Mouse (Mus musculus) layer of hippocampus, postnatal 10 days (tissue): ENCODE data around the gene Tmem50a. TPM values are rescaled to one million over a fixed set of nuclear protein-coding genes. Genes with fewer than 3 reads are reported as not detected.

Experiments used
- DNase-seq, 2 experiments: peaks; one replicate each; pipeline ENCODE4 v3.0.0; 2021; ENCODE audit warnings: low spot score in 2 of 2
- long read RNA-seq: library from polyadenylated mRNA; stranded (forward); transcript quantifications from one replicate; pipeline ENCODE4 v2.0.0, GENCODE M21; 2023
- total RNA-seq, 2 experiments: library from RNA; stranded (reverse); gene quantifications; 2 replicates each; pipeline ENCODE4 v1.2.3; 2021

Tmem50a gene
- 100 to 1,000 TPM; 116 to 123 TPM for total RNA-seq
- long read RNA-seq, transcript Tmem50a-201 (7 exons, 1,204 nt): major isoform, 158 of 183 reads
- long read RNA-seq, transcript Tmem50a-202 (7 exons, 719 nt): minor isoform, 10 of 183 reads
- long read RNA-seq, partial matches to known transcripts: 3 of 183 reads
- long read RNA-seq, other reads (novel, unspliced or antisense): 12 of 183 reads

DNA sequence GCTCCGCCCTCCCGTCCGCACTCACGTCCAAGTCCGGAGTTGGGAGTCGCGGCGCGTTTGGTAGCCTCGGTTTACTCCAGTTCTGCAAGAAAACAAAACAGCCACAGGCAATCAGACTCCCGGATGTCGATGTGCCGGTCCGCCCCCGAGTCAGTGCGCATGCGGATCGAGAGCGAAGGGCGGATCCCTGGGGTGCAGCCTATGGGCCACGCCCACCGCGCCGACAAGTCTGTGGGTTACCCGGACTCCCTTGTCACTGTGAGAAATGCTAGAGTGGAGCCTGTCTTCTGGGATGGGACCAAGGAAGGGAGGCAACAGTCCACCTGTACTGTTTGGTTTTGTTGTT lies at the start of gene Tmem50a:
Tmem50a (minus strand) TSS at position 161 of the 346 bp plus-strand sequence.
- peak; percentile 89 to 91 for DNase-seq

DNA sequence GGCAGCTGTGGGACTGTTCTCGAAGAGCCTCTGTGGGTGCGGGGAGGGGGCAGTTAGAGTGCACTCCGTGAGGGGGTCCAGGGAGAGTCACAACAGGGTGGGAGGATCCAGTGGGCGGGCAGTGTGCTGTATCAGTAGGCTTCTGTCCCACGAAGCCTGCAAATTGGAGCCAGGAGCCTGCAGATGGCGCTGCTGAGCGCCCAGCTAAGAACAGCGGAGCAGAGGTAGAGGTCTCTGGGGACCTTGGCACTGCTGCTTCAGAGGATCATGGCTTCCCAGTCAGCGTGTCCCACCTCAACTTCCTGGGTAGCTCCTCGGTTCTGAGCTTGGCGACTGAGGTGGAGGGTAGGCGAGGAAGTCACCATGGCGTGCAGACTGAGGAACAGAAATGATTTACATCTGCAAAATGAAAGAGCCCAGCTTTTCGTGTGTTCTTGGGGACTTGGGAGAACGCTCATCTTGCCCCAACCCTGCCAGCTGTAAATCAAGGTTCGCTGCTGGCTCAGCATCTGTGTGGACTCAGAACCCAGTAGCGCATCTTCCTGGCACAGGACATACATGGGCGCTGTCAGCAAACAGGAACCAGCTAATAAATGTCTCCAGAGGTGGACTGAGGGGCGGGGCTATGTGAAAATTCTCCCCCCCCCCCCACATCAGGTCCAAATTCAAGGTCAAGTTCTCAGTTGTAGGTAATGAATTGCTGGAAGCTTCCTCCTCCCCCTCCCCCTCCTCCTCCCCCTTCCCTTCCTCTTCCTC lies 48.4 kb upstream of the Tmem50a start:
- DNase-seq: peak in 1 of 2 experiments; percentile 35

DNA sequence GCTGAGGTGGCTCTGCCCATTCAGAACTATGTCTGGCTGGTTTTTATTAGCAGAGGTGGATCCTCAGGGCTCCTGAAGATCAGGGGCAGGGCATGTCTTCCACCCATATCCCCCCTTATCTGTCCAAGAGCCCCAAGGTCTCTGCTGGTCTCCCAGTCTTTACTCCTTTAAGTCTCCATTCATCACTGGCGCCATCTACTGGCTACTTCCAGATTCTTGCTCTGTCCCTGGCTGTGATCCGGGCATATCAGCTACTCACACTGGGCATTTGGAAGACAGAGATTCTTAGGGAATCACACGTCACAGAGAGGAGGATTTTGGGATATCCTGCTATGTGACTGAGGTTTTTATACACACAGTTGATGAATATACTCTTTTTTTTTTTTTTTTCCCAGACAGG lies 41.5 kb upstream of the Tmem50a start:
- DNase-seq: peak; percentile 71 to 74

DNA sequence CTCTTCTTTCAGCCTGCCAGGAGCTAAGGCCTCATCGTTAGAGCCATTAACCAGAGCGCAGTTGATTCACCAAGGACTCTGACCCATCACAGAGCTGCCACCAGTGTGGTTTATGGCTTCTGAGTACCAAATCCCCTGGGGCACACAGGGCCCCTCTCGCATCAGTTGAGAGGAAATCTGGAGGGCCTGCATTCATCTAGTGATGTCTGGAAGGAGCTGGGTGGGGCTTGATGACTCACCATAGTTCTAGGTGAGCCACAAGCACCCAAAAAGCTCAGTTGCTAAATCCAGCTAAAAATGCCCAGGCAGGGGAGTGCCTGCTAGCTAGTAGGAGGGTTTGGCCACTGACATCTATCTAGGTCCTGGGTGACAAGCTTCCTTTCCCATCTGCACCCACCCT lies 41.0 kb upstream of the Tmem50a start:
- DNase-seq: no peak

DNA sequence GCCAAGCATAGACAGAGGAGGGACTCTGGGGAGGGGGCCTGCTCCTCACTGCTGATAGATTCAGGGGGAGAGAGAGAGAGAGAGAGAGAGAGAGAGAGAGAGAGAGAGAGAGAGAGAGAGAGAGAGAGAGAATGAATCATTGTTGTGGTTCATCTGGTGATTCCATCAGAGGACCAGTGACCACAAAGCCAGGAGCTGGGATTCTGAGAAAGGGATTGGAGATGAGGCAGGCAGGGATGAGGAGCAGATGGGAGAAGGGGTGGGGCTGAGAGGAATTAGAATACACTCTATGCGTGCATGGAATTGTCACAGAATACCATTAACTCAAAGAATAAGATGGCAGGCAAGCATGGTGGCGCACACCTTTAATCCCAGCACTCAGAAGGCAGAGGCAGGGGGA lies 40.4 kb upstream of the Tmem50a start:
- DNase-seq: no peak

DNA sequence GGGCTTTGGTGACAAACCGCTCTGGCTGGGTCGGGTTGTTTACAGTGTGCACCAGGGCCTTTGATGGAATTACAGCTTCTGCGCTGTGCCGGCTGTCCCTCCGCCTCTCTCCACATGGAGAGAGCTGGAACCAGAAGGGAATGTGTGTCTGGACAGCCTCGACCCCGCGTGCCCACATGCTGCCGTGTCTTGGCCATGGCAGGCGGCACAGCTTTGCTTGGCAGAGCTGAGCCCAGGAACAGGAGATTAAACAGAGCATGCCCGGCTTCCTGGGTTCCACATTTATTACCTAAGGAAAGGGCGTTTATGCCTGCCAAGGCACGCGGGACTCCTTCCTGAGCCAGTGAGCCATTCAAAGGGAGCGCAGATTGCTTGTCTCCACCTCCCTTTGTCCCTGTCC lies 39.6 kb upstream of the Tmem50a start:
- peak in 1 of 2 experiments; percentile 29 for DNase-seq

DNA sequence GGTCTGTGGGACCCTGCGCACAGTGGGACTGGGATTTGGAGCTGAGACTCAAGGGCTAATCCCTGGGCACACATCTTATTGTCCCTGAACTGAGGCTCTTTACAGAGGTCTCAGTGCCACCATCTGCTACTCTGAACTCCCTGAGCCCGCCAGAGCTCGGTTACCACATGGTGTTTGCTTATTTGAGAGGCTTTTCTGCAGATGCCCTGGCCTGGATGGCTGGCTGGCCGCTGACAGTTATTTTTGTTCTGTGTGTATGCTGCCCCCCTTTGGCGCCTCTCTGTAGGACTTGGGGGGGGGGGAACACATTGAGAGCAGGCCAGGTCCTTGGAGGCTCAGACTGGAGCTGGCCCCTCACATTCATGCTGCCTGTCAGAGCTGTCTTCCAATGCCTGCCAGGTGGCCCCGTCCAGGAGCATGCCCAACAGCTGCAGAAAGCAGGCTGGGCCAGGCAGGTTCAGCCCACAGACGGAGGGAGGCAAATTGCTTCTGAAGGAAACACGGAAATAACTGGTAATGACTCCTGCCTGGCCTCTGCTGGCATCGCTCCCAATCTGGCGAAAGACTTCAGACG lies 35.8 kb upstream of the Tmem50a start:
- DNase-seq: peak in 1 of 2 experiments; percentile 31

DNA sequence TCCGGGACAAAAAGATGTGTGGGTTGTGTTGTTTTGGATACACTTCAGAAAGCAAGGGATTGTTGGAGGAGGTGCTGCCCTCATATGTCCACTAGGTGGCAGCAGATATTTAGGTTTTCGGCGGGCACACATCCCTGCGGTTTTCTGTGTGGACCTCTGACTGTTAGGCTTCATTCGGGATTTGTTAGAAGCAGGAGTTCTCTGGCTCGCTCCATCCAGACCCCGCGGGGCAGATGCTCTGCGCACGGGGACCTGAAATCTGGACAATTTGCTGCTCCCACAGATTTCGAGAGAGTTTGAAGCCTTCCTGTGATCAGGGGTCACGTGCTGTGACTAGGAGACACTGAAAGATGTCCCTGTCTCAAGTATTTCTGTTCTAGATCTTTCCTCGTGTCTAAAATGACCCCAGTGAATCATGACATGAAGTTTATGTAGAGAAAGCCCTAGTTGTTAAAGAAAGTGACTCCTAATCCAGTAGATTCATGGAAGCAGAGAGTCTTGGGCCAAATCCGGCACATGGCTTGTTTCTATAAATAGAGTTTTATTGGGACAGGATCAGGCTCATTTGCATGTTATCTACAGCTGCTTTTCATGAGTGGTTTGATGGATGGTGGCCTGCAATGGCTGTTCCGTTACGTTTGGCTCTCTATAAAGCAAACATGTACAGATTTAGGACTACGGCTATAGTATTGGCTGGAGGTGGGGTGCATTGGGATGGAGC lies 31.4 kb upstream of the Tmem50a start:
- DNase-seq: peak; percentile 80 to 86

DNA sequence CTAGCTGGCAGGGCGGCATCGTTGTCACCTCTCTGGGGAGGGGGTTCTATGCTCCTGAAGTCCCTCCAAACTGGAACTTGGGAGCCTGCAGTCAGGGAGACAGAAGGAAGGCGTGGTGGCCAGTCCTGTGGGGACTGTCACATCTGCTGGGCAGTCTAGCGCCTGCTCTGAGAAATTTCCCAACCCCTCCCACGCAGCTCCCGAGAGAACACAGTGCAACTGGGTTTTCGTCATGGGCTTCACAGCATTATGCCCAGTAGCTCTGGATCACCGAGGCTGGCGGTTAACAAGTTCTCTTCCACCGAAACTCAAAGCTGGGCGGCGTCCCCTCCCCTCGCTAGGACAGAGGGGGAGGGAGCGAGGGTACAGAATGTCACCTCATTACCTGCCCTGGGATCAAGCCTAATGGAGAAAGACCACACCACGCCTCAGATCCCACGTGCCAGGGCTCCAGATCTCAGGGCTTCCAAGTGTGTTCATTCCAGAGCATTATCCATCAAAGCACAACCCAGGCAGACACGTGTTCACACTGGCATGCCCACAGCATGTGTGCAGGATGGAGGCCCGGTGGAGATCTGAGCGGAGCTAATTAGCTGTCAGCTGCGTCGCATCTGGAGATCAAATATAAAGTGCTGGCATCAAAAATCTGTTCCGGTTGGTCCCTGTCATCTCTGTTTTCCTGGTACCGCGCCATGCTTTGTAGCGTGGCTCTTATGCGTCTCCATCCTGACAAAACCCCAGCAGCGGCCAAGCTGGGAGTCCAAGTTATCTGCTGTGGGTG lies 29.1 kb upstream of the Tmem50a start:
- DNase-seq: peak in 1 of 2 experiments; percentile 32

DNA sequence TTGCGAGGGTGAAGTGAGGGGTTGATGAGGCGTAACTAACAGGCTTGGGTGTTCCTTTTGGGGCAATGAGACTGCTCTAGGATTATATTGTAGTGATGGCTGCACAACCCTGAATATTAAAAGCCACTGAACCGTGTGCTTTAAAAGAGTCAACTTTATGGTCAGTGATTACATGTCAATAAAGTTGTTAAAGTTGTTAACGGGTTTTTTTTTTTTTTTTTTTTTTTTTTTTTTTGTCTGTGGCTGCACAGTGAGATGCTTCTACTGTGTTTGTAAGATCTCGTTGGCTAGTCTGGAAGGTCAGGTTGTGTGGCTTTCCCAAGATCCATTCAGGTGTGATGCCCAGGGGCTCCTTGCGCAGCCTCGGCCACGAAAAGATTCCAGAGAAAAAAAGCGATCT lies 25.1 kb upstream of the Tmem50a start:
- DNase-seq: no peak

DNA sequence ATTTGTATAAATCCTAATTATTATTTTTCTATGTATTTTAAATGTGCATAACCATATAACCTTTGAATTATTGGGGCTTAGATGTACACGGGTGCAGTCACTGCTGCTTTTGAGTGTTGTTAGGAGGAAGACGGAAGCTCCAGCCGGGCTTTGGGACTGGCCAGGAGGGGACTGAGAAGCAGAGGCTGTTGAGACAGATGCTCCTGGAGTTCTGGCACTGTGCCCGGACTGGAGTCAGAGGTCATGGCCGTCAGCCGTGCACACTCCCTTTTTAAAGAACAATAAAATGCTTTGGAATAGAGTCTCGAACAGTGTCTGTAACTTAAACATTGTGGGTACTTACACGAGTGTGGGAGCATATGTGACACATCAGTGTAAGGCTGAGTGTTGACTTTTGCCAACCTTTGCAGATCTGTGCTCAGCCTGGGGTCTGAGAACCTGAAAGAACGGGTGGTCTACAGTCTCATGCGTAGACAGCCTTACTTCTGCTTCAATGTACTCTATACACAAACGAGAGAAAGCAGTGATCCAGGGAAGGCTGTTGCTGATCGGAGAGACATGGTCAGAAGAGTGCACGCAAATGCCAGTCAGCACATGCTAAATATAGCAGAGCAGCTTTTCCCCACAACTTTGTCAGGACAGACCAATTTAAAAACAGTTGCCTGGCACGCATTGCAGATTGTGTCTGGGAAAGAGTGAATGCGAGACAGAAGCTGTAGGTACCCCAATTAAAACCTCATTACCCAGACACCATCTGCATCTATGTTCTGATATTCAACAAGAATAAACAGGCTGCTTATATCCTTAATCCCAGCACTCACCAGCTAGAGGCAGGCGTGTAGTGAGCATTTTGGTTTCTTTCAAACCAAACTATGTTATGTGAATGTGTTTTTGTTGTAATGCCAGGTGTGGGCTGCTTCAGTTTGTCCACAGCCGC lies 22.7 kb upstream of the Tmem50a start:
- no peak for DNase-seq

DNA sequence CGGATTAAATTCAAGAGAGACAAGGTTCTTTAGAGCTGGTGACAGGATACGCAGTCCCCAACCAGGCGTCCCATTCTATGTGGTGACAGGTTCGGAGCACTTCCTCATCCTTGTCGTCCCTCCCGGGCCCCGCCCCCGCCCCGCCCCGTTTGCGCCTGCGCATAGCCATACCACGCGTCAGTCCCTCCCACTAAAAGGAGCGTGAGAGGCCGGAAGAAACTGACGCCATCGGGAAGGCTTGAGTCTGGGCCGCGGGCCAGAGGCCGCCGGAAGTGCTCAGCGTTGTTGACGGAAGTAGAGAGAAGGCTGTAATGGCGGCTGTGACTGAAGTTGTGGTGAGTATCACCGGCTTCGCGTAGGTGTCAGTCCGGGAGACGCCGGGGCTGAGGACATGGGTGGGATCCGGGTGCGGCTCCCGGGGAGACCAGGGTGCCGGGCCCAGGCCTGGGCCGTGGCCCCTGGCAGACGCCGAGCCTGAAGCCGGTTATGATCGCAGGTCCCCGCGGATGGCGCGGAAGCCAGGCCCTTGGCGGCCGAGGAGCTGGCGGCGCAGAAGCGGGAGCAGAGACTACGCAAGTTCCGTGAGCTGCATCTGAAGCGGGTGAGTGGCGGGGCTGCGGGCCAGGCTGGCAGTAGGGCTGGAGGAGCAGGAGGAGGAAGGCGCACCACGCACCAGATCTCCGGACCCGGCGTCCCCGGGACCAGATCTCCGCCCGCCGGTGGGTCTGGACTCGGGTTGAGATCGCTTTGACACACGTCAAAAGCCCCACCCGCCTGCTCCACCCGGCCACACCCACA lies 16.1 kb upstream of the Tmem50a start, which contains the start of gene Syf2:
Syf2 (plus strand) TSS at position 215 of the 798 bp plus-strand sequence.
- DNase-seq: peak; percentile 95

DNA sequence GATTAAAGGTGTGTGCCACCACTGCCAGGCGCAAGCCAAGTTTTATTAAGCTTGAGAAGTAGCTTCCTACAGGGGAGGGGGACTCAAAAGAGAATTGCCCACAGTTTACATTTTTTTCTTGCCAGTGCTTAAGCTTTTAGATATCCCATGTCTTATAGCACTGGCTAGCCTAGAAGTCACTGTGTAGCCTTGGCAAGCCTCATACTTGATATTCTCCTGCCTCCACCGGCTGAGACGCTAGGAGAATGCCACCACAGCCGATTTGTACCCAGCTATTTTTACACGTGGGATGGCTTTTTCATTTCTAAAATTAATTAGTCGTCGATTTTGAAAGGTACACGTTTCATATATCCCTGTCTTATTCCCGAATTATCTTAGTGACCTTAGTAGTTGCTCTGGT lies 15.4 kb upstream of the Tmem50a start:
- no peak for DNase-seq

DNA sequence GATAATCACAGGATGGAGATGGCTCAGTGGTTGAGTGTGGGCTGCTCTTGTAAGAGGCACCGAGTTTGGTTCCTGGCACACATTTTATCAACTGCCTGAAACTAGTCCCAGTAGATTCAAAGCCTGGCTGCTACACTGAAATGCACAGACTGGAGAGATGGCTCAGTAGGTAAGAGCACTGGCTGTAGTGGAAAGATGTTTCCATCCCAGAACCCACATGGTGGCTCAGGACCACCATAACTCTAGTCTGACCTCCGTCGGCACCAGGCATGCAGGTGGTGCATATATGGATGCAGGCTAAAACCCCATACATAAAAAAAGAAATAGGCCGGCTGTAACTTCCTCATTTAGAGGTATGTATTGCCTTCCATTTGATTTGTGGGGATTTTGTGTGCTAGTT lies 14.7 kb upstream of the Tmem50a start:
- no peak for DNase-seq

DNA sequence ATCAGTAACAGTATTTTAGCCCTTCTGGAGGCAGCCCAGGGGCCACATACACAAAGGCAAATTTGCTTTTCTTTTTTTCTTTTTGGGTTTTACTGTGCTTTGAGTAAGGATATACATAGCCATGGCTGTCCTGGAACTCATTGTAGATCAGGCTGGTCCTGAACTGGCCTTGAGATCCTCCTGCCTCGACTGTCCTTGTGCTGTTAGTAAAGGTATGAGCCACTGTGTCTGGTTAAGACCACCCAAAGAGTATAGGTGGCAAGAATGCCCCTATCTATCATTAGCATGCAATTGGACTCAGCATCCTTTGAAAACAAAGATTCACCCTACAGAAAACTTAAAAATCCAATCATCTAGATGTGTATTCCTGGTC lies 13.6 kb upstream of the Tmem50a start:
- DNase-seq: no peak

DNA sequence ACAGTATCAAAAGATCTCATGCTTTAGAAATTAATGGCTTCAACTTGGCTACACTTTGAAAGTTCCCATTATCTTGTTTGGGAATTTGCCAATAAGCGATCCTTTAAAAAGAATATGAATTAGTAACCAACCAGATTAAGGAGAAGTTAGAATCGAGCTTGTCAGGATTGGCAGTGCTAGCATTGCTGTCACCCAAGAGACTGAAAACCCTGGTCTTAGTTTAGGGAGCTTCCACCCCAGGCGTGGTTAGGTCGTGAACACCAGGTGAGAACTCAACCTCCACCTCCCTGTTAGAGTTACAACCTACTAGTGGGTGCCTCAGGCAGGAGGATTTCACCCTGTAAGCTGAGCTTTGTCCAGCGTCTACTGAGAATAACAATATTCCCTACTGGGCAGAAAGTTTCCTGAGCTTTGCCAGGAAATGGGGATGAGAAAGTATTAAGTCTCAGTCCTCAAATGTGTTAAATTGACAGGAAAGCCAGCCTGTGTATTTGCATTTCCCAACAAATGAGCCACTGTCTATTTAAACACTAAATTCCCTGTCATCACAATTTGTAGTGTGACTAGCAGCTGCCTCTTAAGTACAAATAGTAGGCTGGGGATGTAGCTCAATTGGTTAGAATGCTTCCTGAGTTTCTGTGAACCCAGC lies 13.1 kb upstream of the Tmem50a start:
- no peak for DNase-seq

DNA sequence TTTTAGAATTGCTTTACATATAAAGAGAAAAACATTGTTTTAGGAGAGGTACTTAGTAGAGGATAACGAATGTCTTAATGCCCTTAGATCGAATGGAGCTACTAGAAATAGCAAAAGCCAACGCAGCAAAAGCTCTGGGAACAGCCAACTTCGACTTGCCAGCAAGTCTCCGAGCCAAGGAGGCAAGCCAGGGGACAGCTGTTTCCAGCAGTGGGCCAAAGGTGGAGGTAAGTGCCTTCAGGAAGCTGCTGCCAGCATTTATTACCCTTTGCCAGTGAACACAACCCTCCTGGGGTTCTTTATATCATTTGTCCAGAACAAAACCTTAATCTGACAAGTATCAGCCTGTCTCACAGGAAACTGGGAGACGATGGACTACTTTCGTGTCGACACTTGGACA lies 10.4 kb upstream of the Tmem50a start:
- no peak for DNase-seq

DNA sequence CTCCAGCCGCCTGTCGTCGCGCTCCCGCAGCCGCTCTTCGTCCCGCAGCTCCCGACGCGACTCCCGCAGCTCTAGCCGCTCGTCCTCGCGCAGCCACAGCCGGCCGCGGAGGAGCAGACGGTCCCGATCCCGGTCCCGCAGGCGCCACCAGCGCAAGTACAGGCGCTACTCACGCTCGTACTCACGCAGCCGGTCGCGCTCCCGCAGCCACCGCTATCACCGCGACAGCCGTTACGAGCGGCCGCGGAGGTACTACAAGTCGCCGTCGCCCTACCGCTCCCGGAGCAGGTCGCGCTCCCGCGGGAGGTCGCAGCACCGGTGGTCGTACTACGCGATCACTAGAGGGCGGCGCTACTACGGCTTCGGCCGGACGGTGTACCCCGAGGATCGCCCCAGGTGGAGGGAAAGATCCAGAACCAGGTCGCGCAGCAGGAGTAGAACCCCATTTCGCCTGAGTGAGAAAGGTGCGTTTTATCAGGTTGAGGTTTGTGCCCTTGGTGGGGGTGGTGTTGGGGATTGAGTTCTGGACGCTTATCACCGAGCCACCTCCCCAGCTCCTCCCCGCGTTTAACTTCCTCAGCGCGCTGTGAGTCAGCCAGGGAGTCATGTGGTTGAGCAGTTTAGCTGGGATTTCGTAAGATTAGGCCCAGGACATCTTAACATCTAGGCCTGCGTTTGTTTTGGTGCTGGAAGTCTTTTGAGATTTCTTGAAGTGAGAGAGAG lies 9.4 kb upstream of the Tmem50a start:
- DNase-seq: peak; percentile 42 to 54
